Mouse (Mus musculus) thymus, adult 2 months (tissue): ENCODE measurements at regions not wholly inside any gene's neighbourhood (a gene's known extent, or its start where the extent isn't known, plus 50 kb on each side); places are given as distances from the start of the nearest gene placed in this dataset.

ENCODE experiments used
- DNase-seq: peaks from one replicate; pipeline ENCODE4 v3.0.0; 2021
- H3K27ac ChIP-seq: fragments of 200-500 bp; 2 replicates; pipeline ENCODE4 v1.5.1; 2012; ENCODE audit warnings: low read length, control low read depth; ENCODE audit not compliant: control insufficient read depth, insufficient read depth
- H3K27me3 ChIP-seq: fragments of 200-500 bp; 2 replicates; pipeline ENCODE4 v1.6.1; 2012; ENCODE audit warnings: mild to moderate bottlenecking, low read length, moderate library complexity, mixed read lengths; ENCODE audit not compliant: control insufficient read depth, insufficient read depth
- H3K36me3 ChIP-seq: fragments of 200-500 bp; 2 replicates; pipeline ENCODE4 v1.6.1; 2012; ENCODE audit warnings: mild to moderate bottlenecking, low read length, moderate library complexity; ENCODE audit not compliant: control insufficient read depth, insufficient read depth
- H3K4me1 ChIP-seq: fragments of 200-500 bp; replicated peaks from 2 replicates; pipeline ENCODE4 v1.6.1; 2012; ENCODE audit warnings: low read length; ENCODE audit not compliant: control insufficient read depth, insufficient read depth
- H3K4me3 ChIP-seq: fragments of 200-500 bp; 2 replicates; pipeline ENCODE4 v1.5.1; 2012; ENCODE audit warnings: mild to moderate bottlenecking, low read length, control low read depth, moderate library complexity; ENCODE audit not compliant: control insufficient read depth, insufficient read depth
- CTCF ChIP-seq: fragments of 200-500 bp; IDR thresholded peaks from 2 replicates; pipeline ENCODE4 v1.5.1; 2012; ENCODE audit warnings: mild to moderate bottlenecking, control low read depth, low read length, moderate library complexity, borderline replicate concordance; ENCODE audit not compliant: control insufficient read depth, poor library complexity, insufficient read depth; ENCODE audit errors: extremely low read depth
- POLR2A ChIP-seq: fragments of 200-500 bp; IDR thresholded peaks from 2 replicates; pipeline ENCODE4 v1.6.1; 2012; ENCODE audit warnings: mild to moderate bottlenecking, low read length, control low read depth, moderate library complexity; ENCODE audit not compliant: control insufficient read depth, poor library complexity, insufficient read depth; ENCODE audit errors: extremely low read depth
- WGBS: fragments of 180-500 bp; shearing (Covaris S2); methylation state at CpG from one replicate; pipeline ENCODE4 v1.1.7; 2018; 5-methylcytosine and 5-hydroxymethylcytosine counted together

- Histone ChIP-seq H3K4me3 (no peak overlapping the region), H3K27ac (no peak overlapping the region), H3K27me3 (no peaks in the 10 kb centered on the region), H3K4me1 (no peaks in the 10 kb centered on the region), H3K36me3 (no peaks in the 10 kb centered on the region)
- TF ChIP-seq CTCF = no peak
- TF ChIP-seq POLR2A = no peak
- DNase-seq = no peak
- 50% methylated on average over 4 of the region's 4 CpGs for WGBS
Observed at GRCm38 (mm10) chr14:58516543-58516942, 446.2 kb downstream of the Fgf9 start.

DNA sequence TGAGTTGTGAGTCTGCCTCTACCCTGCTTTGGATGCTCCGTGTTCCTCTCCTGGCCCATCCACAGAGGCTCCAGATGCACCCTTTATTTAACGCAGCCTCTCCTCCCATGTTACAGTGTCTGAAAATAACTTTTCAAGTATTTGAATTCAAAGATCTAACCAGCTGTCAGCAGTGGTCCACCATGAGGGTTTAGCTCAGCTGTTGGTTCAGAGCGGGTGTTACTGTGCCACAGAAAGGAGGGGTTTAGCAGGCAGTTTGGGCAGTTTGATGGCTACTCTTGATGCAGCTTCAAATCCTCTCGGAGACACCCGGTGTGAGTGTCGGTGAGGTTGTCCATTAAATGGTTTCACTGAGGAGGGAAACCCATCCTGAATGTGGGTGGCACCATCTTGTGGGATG is 441.8 kb downstream of the Fgf9 start:
- Histone ChIP-seq H3K4me3 (no peak overlapping the region), H3K4me1 (no peaks in the 10 kb centered on the region), H3K27ac (no peak overlapping the region), H3K36me3 (no peaks in the 10 kb centered on the region), H3K27me3 (no peaks in the 10 kb centered on the region)
- no peak for TF ChIP-seq POLR2A
- no peak for TF ChIP-seq CTCF
- WGBS = 95% methylated on average over 6 of the region's 6 CpGs
- no peak for DNase-seq

GRCm38 (mm10) chr14:58511571-58511985 is 441.2 kb downstream of the Fgf9 start:
- H3K36me3 ChIP-seq = no peaks in the 10 kb centered on the region
- TF ChIP-seq POLR2A (no peak), CTCF (no peak)
- no peaks in the 10 kb centered on the region for H3K4me1 ChIP-seq
- DNase-seq = no peak
- H3K4me3 ChIP-seq = no peak overlapping the region
- no peak overlapping the region for H3K27ac ChIP-seq
- H3K27me3 ChIP-seq = no peaks in the 10 kb centered on the region
- 88% methylated on average over 4 of the region's 4 CpGs for WGBS

- 80% methylated on average over 4 of the region's 4 CpGs for WGBS
- no peaks in the 10 kb centered on the region for H3K27me3 ChIP-seq
- H3K36me3 ChIP-seq = no peaks in the 10 kb centered on the region
- TF ChIP-seq CTCF (no peak), POLR2A (no peak)
- no peak for DNase-seq
- H3K4me3 ChIP-seq = no peak overlapping the region
- H3K27ac ChIP-seq = no peak overlapping the region
- H3K4me1 ChIP-seq = no peaks in the 10 kb centered on the region
Observed at GRCm38 (mm10) chr14:58510790-58511189, 440.4 kb downstream of the Fgf9 start.

- Histone ChIP-seq H3K27me3 (no peaks in the 10 kb centered on the region), H3K36me3 (no peaks in the 10 kb centered on the region), H3K4me3 (no peak overlapping the region), H3K27ac (no peak overlapping the region), H3K4me1 (no peaks in the 10 kb centered on the region)
- no peak for DNase-seq
- no peak for TF ChIP-seq POLR2A
- TF ChIP-seq CTCF = no peak
- WGBS = 82% methylated on average over 4 of the region's 4 CpGs
Observed at GRCm38 (mm10) chr14:58509106-58509505, 438.8 kb downstream of the Fgf9 start.

GRCm38 (mm10) chr14:58506490-58506889 is 436.1 kb downstream of the Fgf9 start:
- H3K27ac ChIP-seq = no peak overlapping the region
- no peaks in the 10 kb centered on the region for H3K36me3 ChIP-seq
- H3K4me3 ChIP-seq = no peak overlapping the region
- H3K4me1 ChIP-seq = no peaks in the 10 kb centered on the region
- no peak for DNase-seq
- 81% methylated on average over 3 of the region's 3 CpGs for WGBS
- TF ChIP-seq CTCF (no peak), POLR2A (no peak)
- H3K27me3 ChIP-seq = no peaks in the 10 kb centered on the region

DNA sequence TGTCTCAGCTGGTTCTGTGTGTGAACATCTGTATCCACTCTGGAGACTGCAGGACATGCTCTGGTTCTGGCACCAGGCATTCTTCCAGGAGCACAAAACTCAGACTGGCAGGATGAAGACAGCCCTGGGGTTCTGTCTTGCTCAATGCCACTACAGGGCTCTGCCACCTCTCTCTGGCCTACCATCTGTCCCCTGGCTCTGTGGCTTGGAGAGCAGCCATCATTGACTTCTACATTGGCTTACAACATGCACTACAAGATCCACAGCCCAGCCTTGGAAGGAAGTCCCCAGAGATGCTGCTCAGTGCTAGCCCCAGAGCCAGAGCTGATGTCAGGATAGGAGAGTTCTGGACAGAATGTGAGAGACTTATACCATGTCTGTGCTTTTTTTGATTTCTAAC is 435.5 kb downstream of the Fgf9 start:
- Histone ChIP-seq H3K36me3 (no peaks in the 10 kb centered on the region), H3K27me3 (no peaks in the 10 kb centered on the region), H3K27ac (no peak overlapping the region), H3K4me3 (no peak overlapping the region), H3K4me1 (no peaks in the 10 kb centered on the region)
- no peak for TF ChIP-seq POLR2A
- TF ChIP-seq CTCF = no peak
- DNase-seq = no peak
